Mouse (Mus musculus): ENCODE data around the gene Prr13.

DNA sequence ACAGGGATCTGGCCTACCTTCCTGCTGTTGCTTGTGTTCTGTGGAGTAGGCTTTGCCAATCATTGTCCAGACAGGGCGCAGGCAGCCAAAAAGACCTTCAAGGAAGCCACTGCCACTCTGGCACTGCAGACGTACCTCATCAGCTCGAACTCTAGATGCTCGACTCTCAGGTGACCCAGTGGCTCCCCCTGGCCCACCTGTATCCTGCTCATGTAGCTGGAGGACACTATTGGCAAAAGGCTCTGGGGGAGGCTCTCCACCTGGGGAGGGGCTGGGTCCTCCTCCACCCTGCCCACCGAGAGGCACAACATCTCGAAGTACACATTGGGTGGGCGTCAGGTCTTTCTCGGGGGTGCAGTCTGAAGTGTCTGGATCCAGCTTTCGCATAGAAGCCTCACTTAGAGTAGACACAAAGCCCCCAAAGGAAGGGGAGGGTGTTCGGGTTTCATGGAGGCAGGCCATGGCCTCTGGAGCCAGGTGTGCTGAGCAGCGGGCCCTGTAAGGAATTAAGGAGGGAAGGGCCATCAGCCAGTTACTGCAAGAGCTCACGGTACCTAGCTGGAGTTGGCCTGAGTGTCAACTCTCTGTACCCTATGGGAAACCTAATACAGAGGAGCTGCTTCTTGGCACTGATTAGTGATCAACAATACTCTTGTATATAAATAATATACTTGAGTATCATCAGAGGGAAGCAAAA lies 46.4 kb downstream of the Prr13 start:
- TF ChIP-seq CTCF (IDR thresholded peaks at IDR 0.05; ENCODE audit: low read depth) (no peak), EP300 (IDR thresholded peaks at IDR 0.05; ENCODE audit: low read depth) (no peak)
